Mouse (Mus musculus): ENCODE measurements around the gene Tle4.
A peak's percentile ranks its signal among the peaks of the same experiment; 100 is the strongest.

Tle4 gene

GRCm38 (mm10) chr19:14532861-14533260, 65.0 kb downstream of the Tle4 start:
- DNase-seq (ENCODE audit: low read depth, low spot score), result no peak

- no peak for DNase-seq (ENCODE audit: low read depth, low spot score)
These were observed 77.6 kb downstream of the Tle4 start for GRCm38 (mm10) chr19:14520098-14520802.

- peak; percentile 63 for DNase-seq (ENCODE audit: low read depth, low spot score)
These were observed 78.7 kb downstream of the Tle4 start for GRCm38 (mm10) chr19:14519186-14519585.

- DNase-seq (ENCODE audit: low read depth, low spot score), result peak; percentile 21
These were observed 79.3 kb downstream of the Tle4 start for GRCm38 (mm10) chr19:14518438-14519044.

- DNase-seq (ENCODE audit: low read depth, low spot score), result no peak
These were observed 81.4 kb downstream of the Tle4 start for GRCm38 (mm10) chr19:14516420-14516819.

GRCm38 (mm10) chr19:14508819-14509218, 89.0 kb downstream of the Tle4 start:
- no peak for DNase-seq (ENCODE audit: low read depth, low spot score)

- DNase-seq (ENCODE audit: low read depth, low spot score), result no peak
These were observed 89.9 kb downstream of the Tle4 start for GRCm38 (mm10) chr19:14507911-14508310.

- DNase-seq (ENCODE audit: low read depth, low spot score), result no peak
These were observed 90.8 kb downstream of the Tle4 start for GRCm38 (mm10) chr19:14506875-14507670.

- DNase-seq (ENCODE audit: low read depth, low spot score), result no peak
These were observed 91.8 kb downstream of the Tle4 start for GRCm38 (mm10) chr19:14505885-14506548.

- DNase-seq (ENCODE audit: low read depth, low spot score), result no peak
These were observed 92.5 kb downstream of the Tle4 start for GRCm38 (mm10) chr19:14505401-14505800.

- DNase-seq (ENCODE audit: low read depth, low spot score), result no peak
These were observed 94.0 kb downstream of the Tle4 start for GRCm38 (mm10) chr19:14503862-14504261.

GRCm38 (mm10) chr19:14502234-14502633, 95.6 kb downstream of the Tle4 start:
- DNase-seq (ENCODE audit: low read depth, low spot score), result no peak

- DNase-seq (ENCODE audit: low read depth, low spot score), result peak; percentile 19
These were observed 97.9 kb downstream of the Tle4 start for GRCm38 (mm10) chr19:14499835-14500425.

- DNase-seq (ENCODE audit: low read depth, low spot score), result no peak
These were observed 104.8 kb downstream of the Tle4 start for GRCm38 (mm10) chr19:14493047-14493446.

GRCm38 (mm10) chr19:14487180-14487579, 110.7 kb downstream of the Tle4 start:
- DNase-seq (ENCODE audit: low read depth, low spot score), result no peak

GRCm38 (mm10) chr19:14485176-14485575, 112.7 kb downstream of the Tle4 start:
- no peak for DNase-seq (ENCODE audit: low read depth, low spot score)

- DNase-seq (ENCODE audit: low read depth, low spot score), result no peak
These were observed 115.2 kb downstream of the Tle4 start for GRCm38 (mm10) chr19:14482562-14483138.

- DNase-seq (ENCODE audit: low read depth, low spot score), result no peak
These were observed 115.9 kb downstream of the Tle4 start for GRCm38 (mm10) chr19:14481796-14482561.

- DNase-seq (ENCODE audit: low read depth, low spot score), result no peak
These were observed 118.1 kb downstream of the Tle4 start for GRCm38 (mm10) chr19:14479711-14480110.

GRCm38 (mm10) chr19:14469325-14469724, 128.5 kb downstream of the Tle4 start:
- DNase-seq (ENCODE audit: low read depth, low spot score), result peak; percentile 11

Measured in A20 (cell line).